ENCODE assay signal across 12 mouse cellular contexts in the genomic region with DNA sequence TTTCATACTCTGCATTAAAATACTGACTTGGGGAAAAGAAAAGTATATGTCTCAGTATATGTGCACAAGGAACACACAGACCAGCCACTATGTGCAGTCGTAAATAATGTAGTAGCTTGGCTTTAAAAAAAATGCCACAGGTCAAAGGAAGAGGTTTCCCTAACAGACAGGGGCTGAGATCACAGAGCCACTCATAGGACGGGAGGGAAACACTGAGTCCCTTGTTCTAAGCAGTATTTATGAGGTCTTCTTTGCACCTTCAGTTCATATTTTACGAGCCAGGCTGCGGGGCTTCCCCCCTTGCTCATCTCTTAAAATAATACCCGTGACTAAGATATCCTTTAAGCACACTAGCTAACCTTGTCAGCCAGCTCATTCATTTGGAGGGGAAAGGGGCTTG. TPM values are rescaled to one million over a fixed set of nuclear protein-coding genes. Genes with fewer than 3 reads are reported as not detected.
A peak's percentile ranks its signal among the peaks of the same experiment; 100 is the strongest.
DNase-seq lines count a peak whose midpoint lies in the region; ATAC-seq lines count a peak whose summit lies in the region.
"Had no signal": no experiment of that assay in that cellular context is flagged by ENCODE, and none has a peak within 500 bp of the region (broad histone marks: within the 10 kb centered on the region; RNA-seq: fewer than 3 reads in every experiment).

No protein-coding gene starts in this region.

- H3K27ac ChIP-seq in embryonic facial prominence, embryonic 12.5 days, result 0 out of 2 replicates have a peak overlapping the region, but pooled peaks have one; percentile 11
- H3K27ac ChIP-seq in embryonic facial prominence, embryonic 10.5 days (replicated peaks), result no peak overlapping the region
- H3K27ac ChIP-seq in hindbrain, embryonic 16.5 days (ENCODE audit: low read depth, low read length), result no peak overlapping the region
- H3K27ac ChIP-seq in hindbrain, embryonic 12.5 days, result no peak overlapping the region
- H3K27ac ChIP-seq in limb, embryonic 13.5 days, result no peak overlapping the region

- no peaks in the 10 kb centered on the region for H3K27me3 ChIP-seq in embryonic facial prominence, embryonic 12.5 days
- H3K27me3 ChIP-seq in embryonic facial prominence, embryonic 10.5 days (replicated peaks; ENCODE audit: low read depth, poor library complexity, severe bottlenecking), result no peaks in the 10 kb centered on the region
- no peaks in the 10 kb centered on the region for H3K27me3 ChIP-seq in hindbrain, embryonic 16.5 days (replicated peaks; ENCODE audit: control insufficient read depth, insufficient read depth, low read length)
- H3K27me3 ChIP-seq in hindbrain, embryonic 12.5 days, result no peaks in the 10 kb centered on the region
- H3K27me3 ChIP-seq in limb, embryonic 13.5 days, result 0 out of 2 replicates have a peak, but pooled peaks cover 4% of the 10 kb centered on the region

- H3K36me3 ChIP-seq in embryonic facial prominence, embryonic 12.5 days, result no peaks in the 10 kb centered on the region
- no peaks in the 10 kb centered on the region for H3K36me3 ChIP-seq in embryonic facial prominence, embryonic 10.5 days (replicated peaks)
- no peaks in the 10 kb centered on the region for H3K36me3 ChIP-seq in hindbrain, embryonic 16.5 days (ENCODE audit: control insufficient read depth, insufficient read depth, low read length)
- no peaks in the 10 kb centered on the region for H3K36me3 ChIP-seq in hindbrain, embryonic 12.5 days
- H3K36me3 ChIP-seq in limb, embryonic 13.5 days, result no peaks in the 10 kb centered on the region

- no peak for ATAC-seq in embryonic facial prominence, embryonic 12.5 days (ENCODE audit: insufficient number of reproducible peaks, insufficient read depth, low FRiP score, low TSS enrichment)
- ATAC-seq in hindbrain, embryonic 16.5 days, result no peak
- ATAC-seq in hindbrain, embryonic 12.5 days (ENCODE audit: low FRiP score), result no peak
- ATAC-seq in limb, embryonic 13.5 days (ENCODE audit: low FRiP score, low read depth), result no peak; the same call in 1 of the 2 replicates
- no peak for ATAC-seq in activated CD4-positive, CD25-positive, alpha-beta regulatory T cell, adult 4 months

- no peak for DNase-seq in embryonic facial prominence, embryonic 10.5 days (ENCODE audit: low spot score)
- DNase-seq in 3T3-L1 (ENCODE audit: low read depth, low spot score), result peak; percentile 20
- no peak for DNase-seq in frontal cortex, adult 2 months (ENCODE audit: extremely low spot score in 1 of 2, low spot score in 1 of 2)
- DNase-seq: cerebellum, adult 9-10 months; kidney, postnatal 14 days; lung, adult 18-20 months had no signal

- no peaks in the 10 kb centered on the region for H3K9me3 ChIP-seq in embryonic facial prominence, embryonic 12.5 days
- H3K9me3 ChIP-seq in embryonic facial prominence, embryonic 10.5 days, result no peaks in the 10 kb centered on the region
- H3K9me3 ChIP-seq in hindbrain, embryonic 16.5 days (ENCODE audit: control insufficient read depth, low read length), result no peaks in the 10 kb centered on the region
- no peaks in the 10 kb centered on the region for H3K9me3 ChIP-seq in hindbrain, embryonic 12.5 days (replicated peaks)
- H3K9me3 ChIP-seq in limb, embryonic 13.5 days, result no peaks in the 10 kb centered on the region

- H3K4me3 ChIP-seq in embryonic facial prominence, embryonic 12.5 days, result no peak overlapping the region
- H3K4me3 ChIP-seq in embryonic facial prominence, embryonic 10.5 days, result no peak overlapping the region
- H3K4me3 ChIP-seq in hindbrain, embryonic 16.5 days (ENCODE audit: low read length), result no peak overlapping the region
- H3K4me3 ChIP-seq in hindbrain, embryonic 12.5 days, result no peak overlapping the region
- peak overlapping the region; percentile 11; the same call in 1 of the 2 replicates for H3K4me3 ChIP-seq in limb, embryonic 13.5 days

- H3K9ac ChIP-seq in embryonic facial prominence, embryonic 12.5 days, result no peak overlapping the region
- no peak overlapping the region for H3K9ac ChIP-seq in hindbrain, embryonic 16.5 days (ENCODE audit: low read depth, low read length)
- H3K9ac ChIP-seq in hindbrain, embryonic 12.5 days, result no peak overlapping the region
- no peak overlapping the region for H3K9ac ChIP-seq in limb, embryonic 13.5 days

- H3K4me1 ChIP-seq in embryonic facial prominence, embryonic 12.5 days, result peaks cover 10% of the 10 kb centered on the region; the same call in 1 of the 2 replicates
- H3K4me1 ChIP-seq in embryonic facial prominence, embryonic 10.5 days, result peaks cover 22% of the 10 kb centered on the region
- H3K4me1 ChIP-seq in hindbrain, embryonic 16.5 days (ENCODE audit: control insufficient read depth, insufficient read depth, low read depth, low read length), result no peaks in the 10 kb centered on the region; the same call in 1 of the 2 replicates
- no peaks in the 10 kb centered on the region for H3K4me1 ChIP-seq in hindbrain, embryonic 12.5 days
- H3K4me1 ChIP-seq in limb, embryonic 13.5 days, result peaks cover 30% of the 10 kb centered on the region

- peak overlapping the region; percentile 25; the same call in 1 of the 2 replicates for H3K4me2 ChIP-seq in embryonic facial prominence, embryonic 12.5 days (replicated peaks)
- H3K4me2 ChIP-seq in hindbrain, embryonic 16.5 days (ENCODE audit: low read length), result peak overlapping the region; percentile 5; the same call in 1 of the 2 replicates
- no peak overlapping the region for H3K4me2 ChIP-seq in hindbrain, embryonic 12.5 days (replicated peaks)
- H3K4me2 ChIP-seq in limb, embryonic 13.5 days (replicated peaks), result peak overlapping the region; percentile 43

- 18% methylated on average over 5 of the region's 5 CpGs for WGBS in embryonic facial prominence, embryonic 12.5 days
- WGBS in embryonic facial prominence, embryonic 10.5 days, result 27% methylated on average over 5 of the region's 5 CpGs
- WGBS in hindbrain, embryonic 16.5 days, result 24% methylated on average over 5 of the region's 5 CpGs
- WGBS in hindbrain, embryonic 12.5 days, result 39% methylated on average over 5 of the region's 5 CpGs
- 14% methylated on average over 5 of the region's 5 CpGs for WGBS in limb, embryonic 13.5 days

RNA-seq across cellular contexts. Expression of a gene that starts 6.4 kb away (rescaled TPM):
- polyA plus RNA-seq in embryonic facial prominence, embryonic 12.5 days (2016; fragmentation: Nextera tagmentation; extraction: Ambion mirVana), result 6.4 and 8.0 TPM in 2 replicates
- polyA plus RNA-seq in embryonic facial prominence, embryonic 10.5 days (2016; fragmentation: Nextera tagmentation; extraction: Ambion mirVana), result 3.5 and 4.5 TPM in 2 replicates
- polyA plus RNA-seq in hindbrain, embryonic 16.5 days (2015; fragmentation: Nextera tagmentation; extraction: Ambion mirVana), result 2.7 and 2.9 TPM in 2 replicates
- polyA plus RNA-seq in hindbrain, embryonic 12.5 days (2016; fragmentation: Nextera tagmentation; extraction: Ambion mirVana), result 7.0 and 9.6 TPM in 2 replicates
- 10.6 and 13.0 TPM in 2 replicates for polyA plus RNA-seq in limb, embryonic 13.5 days (2015; fragmentation: Nextera tagmentation; extraction: Ambion mirVana)
- polyA plus RNA-seq in activated CD4-positive, CD25-positive, alpha-beta regulatory T cell, adult 4 months (2017; shearing (Covaris generic)), result under 1 TPM in 1 of 2 experiments, not detected in 1; 0.34 TPM
- 1.9 and 2.5 TPM in 2 replicates for polyA plus RNA-seq in frontal cortex, adult 2 months (2012; rRNA removed)
- polyA plus RNA-seq: spleen, adult 2 months had no signal
